Mouse (Mus musculus) left cerebral cortex, postnatal 14 days (tissue): ENCODE data around the gene Kctd11. TPM values are rescaled to one million over a fixed set of nuclear protein-coding genes. Genes with fewer than 3 reads are reported as not detected.
A peak's percentile ranks its signal among the peaks of the same experiment; 100 is the strongest.

Source experiments
- DNase-seq, 2 experiments: peaks; one replicate each; pipeline ENCODE4 v3.0.0; 2021 to 2022; ENCODE audit warnings: low spot score in 2 of 2, mixed read lengths in 1 of 2
- intact Hi-C: fragments of 180-260 bp; cut with DNase I; formaldehyde crosslinking; loops from one replicate; pipeline ENCODE4 v1.15.1; 2025
- total RNA-seq, 2 experiments: library from RNA; stranded (reverse); gene quantifications; 2 replicates each; pipeline ENCODE4 v1.2.3; 2021

The Kctd11 gene
- total RNA-seq, 2 experiments from 2014 or later: 0.86 to 1.4 TPM

DNA sequence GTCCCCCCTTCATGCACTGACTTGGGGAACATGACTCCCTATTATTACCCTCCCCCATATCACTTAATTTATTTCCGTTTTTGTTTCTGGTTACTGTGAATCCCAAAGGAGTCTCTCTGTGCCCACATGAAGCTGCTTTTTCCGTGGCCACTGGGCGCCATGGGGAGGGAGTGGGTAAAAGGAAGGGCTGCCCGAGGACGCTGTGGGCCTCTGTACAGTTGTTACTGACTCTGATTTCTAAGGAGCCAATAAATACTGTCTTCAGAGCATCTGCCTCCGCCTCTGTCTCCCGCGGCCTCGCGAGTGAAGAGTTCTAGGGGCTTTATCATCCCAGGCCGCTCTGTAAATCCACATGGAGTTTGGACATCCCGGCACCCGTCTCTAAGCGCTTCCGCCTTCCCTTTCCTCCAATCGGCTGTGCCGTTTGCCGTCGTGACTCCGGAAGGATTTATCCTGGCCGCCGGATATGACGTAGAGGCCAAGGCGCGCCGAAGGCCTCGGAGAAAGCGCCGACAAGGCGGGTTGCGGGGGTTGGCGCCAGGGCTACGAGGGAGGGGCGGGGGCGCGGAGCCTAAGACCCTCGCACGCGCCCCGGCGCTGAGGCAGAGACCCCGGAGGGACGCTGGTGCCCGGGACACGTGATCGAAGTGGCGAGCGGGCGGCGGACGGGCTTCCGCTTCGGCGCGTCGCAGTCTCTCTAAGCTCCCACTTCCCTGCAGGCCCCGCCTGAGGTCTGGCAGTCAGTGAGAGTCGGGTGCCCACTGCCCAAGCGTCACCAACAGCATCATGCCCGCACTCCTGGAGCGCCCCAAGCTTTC, 32.6 kb upstream of the Kctd11 start, which contains the start of gene Gps2:
TSS of gene Gps2 (plus strand) at position 335 of the 818 bp plus-strand sequence.
- peak; percentile 92 to 95 for DNase-seq
- intact Hi-C loops: loop anchor here (5.0 kb wide), 1 partner anchor 241 kb away; the partner anchor contains the start of gene Eif4a1

DNA sequence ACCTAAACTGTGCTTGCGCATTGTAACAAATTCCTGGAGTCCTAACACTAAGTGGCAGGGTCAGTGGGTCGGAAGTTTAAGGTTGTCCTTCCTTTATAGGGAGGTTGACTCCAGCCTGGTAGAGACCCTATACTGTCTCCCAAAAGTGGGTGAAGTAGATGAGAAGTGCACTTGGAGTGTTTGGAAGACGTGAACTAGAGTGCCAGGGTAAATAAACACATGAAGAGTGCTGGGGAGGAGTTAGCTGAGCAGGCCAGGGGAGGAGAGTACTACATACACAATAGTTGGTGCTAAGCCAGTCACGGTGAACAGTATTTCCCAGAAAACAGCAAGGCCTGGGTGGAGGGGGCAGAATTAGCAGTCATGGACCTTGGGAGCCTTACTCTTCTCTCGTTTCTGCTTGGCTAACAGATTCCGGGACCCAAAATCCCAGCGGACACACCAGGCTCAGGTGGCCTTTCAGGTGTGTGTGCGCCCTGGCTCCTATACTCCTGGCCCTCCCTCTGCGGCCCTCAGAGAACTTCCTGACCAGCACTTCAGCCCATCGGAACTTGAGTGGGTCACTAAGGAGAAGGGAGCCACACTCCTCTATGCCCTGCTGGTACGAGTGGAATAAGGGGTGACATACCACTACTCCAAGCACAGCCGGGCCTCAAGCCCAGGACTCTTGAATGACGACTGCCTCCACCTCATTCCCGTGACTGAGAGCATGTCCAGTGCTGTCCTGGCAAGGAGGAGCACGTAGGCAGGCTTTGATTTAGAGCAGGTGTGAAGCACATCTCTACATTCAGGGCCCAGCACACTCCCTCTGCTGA, 31.7 kb upstream of the Kctd11 start:
- no peak for DNase-seq
- intact Hi-C loops: loop anchor here (5.0 kb wide), 1 partner anchor 241 kb away; the partner anchor contains the start of gene Eif4a1

DNA sequence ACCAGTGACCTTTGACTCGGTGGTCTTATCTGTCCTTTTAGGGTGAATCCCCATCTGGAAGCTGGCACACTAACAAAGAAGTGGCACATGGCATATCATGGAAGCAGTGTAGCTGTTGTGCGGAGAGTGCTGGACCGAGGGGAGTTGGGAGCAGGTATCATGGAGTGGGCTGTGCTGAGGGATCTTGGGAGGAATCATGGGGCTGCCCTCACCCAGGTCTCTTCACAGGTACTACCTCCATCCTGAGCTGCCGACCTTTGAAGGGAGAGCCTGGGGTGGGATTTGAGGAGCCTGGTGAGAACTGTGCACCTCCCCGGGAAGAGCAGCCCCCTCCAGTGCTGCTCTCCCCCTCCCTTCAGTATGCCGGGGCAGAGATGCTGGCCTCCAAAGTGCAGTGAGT, 30.5 kb upstream of the Kctd11 start:
- no peak for DNase-seq
- intact Hi-C loops: loop anchor here (5.0 kb wide), 1 partner anchor 239 kb away; the partner anchor contains the start of gene Eif4a1

DNA sequence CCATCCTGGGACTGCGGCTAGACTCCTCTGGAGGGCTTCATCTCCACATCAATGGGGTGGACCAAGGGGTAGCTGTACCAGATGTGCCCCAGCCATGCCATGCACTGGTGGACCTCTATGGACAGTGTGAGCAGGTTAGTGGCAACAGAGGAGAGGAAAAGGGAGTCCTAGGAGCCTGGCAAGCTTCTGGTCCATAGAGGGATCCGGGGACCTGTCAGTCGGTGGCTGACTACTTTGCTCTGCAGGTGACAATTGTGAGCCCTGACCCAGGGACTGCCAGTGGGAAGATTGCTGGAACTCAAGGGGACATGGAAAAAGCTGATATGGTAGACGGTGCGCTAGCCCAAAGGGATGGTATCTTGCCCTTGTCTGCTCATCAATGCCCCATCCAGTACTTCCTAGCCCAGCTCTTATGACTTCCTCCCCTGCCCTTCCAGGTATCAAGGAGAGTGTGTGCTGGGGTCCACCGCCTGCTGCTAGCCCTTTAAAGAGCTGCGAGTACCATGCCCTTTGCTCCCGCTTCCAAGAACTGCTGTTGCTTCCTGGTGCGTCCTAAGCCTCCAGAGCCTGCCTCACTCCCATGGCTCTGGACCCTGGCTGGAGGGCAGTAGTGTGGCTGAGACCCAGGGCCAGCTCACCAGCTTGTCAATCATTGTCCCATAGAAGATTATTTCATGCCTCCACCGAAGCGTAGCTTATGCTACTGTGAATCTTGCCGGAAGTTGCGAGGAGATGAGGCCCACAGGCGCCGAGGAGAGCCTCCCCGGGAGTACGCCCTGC, 29.8 kb upstream of the Kctd11 start:
- intact Hi-C loops: loop anchor here (5.0 kb wide), 1 partner anchor 239 kb away; the partner anchor contains the start of gene Eif4a1

DNA sequence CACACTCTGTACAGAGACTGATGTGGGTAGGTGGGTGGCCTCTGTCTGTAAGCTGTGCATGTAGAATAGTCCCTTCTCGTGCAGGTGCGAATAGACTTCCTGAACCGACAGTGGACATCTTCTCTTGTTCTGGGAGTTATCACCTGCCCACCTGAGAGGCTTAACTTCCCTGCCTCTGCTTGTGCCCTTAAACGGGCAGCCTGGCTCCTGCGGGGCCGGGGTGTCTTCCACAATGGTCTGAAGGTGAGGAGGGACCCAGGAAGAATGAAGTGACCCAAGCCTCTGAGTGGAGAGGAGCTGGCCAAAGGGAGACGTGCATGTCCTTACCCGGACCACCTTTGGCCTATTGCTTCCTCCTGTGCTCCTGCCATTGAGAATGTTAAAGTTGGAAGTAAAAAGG, 29.0 kb upstream of the Kctd11 start:
- intact Hi-C loops: loop anchor here (5.0 kb wide), 1 partner anchor 238 kb away; the partner anchor contains the start of gene Eif4a1
- DNase-seq: no peak

More for the DNA sequence above, 29.8 kb upstream of the Kctd11 start:
- DNase-seq: no peak

DNA sequence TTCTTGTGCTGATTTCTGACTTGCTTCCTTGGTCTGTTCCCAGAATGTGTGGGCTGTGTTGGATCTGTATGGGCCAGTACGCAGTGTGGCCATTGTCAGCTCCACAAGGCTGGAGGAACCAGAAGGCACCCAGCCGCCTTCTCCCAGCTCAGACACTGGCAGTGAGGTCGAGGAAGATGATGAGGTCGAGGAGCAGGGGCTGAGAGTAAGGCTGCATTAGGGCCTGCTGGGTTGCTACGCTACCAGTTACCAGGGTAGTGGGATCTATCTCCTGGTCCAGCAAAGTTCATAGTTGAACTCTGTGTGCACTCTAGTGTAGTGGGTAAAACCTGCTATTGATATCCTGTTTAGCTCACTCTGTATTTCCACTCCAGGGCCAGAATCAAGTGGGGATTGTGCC, 28.0 kb upstream of the Kctd11 start:
- intact Hi-C loops: no loop called here
- no peak for DNase-seq

DNA sequence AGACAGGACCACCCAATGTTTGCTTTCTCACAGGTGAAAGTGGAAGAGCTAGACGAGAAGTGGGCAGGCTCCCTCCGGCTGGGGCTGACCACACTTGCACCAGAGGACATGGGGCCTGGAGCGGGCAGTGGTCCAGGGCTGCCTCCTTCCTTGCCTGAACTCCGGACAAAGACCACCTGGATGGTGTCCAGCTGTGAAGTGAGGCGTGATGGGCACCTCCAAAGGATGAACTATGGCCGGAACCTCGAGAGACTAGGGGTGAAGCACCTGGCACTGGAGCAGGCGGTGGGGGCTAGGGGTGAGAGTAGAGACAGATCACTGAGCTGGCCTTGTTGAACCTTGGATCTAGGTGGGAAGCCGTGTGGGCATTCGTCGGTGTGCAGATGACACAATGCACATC, 27.4 kb upstream of the Kctd11 start:
- DNase-seq: no peak
- intact Hi-C loops: no loop called here

DNA sequence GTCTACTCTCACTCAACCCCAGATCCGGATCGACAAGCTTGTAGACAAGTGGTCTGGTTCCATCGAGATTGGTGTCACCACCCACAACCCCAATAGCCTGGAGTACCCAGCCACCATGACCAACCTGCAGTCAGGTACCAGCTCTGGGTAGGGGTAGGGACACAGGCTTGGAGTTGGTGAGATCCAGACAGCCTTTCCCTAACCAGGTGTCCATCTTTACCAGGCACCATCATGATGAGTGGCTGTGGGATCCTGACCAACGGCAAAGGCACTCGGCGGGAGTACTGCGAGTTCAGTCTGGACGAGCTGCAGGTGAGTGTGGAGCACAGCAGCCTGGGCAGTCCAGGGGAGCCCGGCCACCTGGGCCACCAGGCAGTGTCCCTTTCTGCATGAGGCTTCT, 23.1 kb upstream of the Kctd11 start:
- no peak for DNase-seq
- intact Hi-C loops: loop anchor here (5.0 kb wide), 1 partner anchor 57 kb away; the partner anchor contains the start of gene Plscr3

DNA sequence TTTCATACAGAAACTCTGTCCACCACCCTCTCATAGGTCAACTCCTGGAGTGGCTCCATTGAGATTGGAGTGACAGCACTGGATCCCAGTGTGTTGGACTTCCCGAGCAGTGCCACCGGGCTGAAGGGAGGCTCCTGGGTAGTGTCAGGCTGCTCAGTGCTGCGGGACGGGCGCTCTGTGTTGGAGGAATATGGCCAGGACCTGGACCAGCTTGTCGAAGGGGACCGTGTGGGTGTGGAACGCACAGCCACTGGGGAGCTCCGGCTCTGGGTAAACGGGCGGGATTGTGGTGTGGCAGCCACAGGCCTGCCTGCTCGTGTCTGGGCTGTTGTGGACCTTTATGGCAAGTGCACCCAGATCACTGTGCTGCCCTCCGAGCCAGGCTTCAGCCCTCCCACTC, 21.8 kb upstream of the Kctd11 start:
- intact Hi-C loops: loop anchor here (5.0 kb wide), 1 partner anchor 56 kb away; the partner anchor contains the start of gene Plscr3
- no peak for DNase-seq

DNA sequence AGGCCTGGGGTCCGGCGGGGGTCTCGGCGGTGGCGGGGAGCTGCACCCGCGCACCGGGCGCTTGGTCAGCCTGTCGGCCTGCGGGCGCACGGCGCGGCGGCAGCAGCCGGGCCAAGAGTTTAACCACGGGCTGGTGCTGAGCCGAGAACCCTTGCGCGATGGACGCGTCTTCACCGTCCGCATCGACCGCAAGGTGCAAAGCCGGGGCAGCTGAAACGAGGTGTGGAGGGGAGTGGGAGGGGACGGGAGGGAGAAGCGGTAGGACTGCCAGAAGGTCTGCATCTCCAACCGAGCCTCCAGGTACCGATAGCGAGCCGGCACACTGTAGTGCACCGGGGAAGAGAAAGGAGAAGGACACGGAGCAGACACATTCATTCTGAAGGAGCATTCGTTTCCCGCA, 20.8 kb upstream of the Kctd11 start:
- intact Hi-C loops: loop anchor here (5.0 kb wide), 1 partner anchor 55 kb away; the partner anchor contains the start of gene Plscr3
- peak in 1 of 2 experiments; percentile 20 for DNase-seq

DNA sequence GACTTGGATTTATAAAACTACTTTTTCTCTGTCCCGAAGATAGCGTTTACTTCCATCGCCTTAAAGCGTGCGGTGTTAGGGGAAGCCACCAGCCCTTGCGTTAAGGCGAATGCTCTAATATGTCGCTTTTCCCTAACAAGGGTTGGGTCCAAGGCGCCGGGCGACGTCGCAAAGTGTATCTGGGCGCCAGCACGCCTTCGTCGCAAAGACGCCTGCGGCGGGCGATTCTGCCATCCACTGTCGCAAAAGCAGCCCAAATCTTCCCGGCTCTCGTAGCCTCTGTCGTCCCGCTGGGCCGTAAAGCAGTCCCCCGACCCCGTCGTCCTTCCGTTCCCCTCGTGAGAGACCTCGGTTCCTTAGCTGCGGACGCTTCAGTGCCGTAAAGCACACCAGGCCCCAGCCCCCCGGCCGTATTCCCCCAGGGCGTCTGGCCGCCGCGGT, 20.2 kb upstream of the Kctd11 start:
- peak; percentile 97 to 98 for DNase-seq
- intact Hi-C loops: loop anchor here (5.0 kb wide), 1 partner anchor 54 kb away; the partner anchor contains the start of gene Plscr3

DNA sequence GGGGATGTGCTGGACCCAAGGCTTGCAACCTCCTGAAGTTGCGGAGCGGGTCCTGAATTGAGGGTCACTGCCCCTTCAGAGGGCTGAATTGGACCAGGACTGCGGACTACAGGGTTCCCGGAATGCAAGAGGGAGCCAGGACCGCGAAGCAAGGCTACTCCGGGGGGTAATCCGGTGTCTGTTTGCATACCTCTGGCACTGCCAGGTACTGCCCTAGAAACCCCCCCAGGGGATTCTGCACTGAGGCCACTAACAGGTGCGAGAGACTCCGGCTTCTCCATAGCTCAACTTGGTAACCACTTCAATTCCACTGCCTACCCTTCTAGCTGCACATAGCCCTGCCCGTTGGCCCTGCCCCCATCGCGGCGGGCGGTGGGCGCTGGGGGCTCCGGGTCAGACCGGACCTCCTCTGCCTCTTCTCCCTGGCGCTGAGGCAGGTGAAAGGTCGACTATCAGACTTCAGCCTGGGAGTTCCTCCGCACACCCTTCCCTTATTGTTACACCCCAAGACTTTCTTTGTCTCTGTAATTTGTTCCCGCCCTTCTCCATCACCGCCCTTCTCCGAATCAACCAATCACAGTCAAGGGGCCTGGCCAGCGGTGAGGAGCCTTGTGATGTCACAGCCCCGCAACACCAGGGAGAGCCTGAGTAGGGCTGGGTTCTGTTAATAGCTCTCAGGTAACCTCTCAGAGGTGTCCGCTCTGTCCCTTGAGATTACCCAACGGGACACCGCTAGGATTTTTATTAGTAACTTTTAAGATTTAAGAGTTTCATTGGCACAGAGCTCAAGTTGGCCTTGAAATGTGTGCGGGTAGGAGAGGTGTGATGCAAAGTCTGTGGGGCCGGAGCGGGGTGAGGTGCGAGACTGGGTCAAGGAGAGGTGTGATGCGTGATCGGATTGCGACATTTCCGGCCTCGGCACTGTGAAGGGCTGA, 19.5 kb upstream of the Kctd11 start, which contains the start of the genes 2810408A11Rik and Neurl4:
TSS of gene 2810408A11Rik (minus strand) at position 517 of the 935 bp plus-strand sequence.
TSS of gene Neurl4 (plus strand) at position 602 of the 935 bp plus-strand sequence.
- intact Hi-C loops: loop anchor here (5.0 kb wide), 1 partner anchor 53 kb away; the partner anchor contains the start of gene Plscr3
- DNase-seq: peak; percentile 88 to 89

DNA sequence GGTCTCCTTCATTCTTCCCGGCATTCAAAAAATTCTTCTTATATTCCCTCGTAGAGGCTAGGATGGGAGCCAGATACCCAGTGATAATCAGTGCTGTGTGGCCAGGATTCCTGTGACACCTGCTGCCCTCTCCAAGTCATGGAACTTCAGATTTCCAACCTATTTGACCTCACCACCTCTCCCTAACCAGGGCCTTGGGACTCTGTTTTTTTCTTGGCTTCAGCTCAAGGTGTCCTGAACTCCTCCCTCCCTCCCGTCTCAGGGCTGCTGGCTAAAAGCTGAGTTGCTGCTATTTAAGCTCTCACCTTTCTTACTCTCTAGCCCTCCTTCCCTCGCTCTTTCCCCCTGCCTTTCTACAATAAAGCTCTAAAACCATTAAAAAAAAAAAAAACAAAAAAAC, 18.7 kb upstream of the Kctd11 start:
- intact Hi-C loops: loop anchor here (5.0 kb wide), 1 partner anchor 53 kb away; the partner anchor contains the start of gene Plscr3
- no peak for DNase-seq

DNA sequence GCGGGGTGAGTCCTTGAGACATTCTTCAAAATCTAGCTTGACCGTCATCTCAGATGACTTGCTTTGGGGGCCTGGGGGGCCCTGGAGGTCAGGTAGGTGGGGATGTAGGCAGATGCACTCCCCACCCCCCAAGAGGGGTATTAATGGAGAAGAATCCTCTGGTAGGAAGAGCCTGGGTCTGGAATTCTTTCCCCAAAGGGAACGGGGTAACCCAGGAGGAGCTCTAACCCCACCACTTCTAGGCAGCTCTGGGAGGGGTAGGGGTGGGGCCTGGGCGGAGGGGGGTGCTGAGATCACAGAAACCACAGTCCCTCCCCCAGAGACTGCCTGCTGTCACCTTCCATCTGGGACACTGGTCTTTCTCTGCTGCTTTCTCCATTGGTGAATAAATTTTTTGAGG, 14.1 kb upstream of the Kctd11 start, which contains the start of gene Acap1:
TSS of gene Acap1 (minus strand) at position 249 of the 400 bp plus-strand sequence.
- intact Hi-C loops: no loop called here
- DNase-seq: no peak

DNA sequence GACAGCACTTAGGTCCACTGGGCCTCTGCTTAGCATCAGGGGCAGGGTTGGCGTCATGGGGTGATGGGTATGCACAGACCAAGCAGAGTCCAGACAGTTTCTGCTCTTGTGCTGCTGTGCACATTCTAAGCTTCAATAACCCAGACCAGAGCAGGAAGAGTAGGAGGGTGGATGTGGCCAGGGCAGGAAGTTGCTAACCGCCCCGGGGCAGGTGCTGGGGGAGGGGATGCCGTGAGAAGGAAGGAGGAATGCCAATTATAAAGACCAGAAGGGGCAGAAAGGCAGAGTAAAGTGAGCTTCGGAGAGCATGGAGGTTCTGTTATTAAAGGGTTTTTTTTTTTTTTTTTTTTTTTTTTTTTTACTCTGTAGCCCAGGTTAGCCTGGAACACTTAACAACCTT, 13.5 kb upstream of the Kctd11 start:
- intact Hi-C loops: no loop called here
- DNase-seq: no peak

DNA sequence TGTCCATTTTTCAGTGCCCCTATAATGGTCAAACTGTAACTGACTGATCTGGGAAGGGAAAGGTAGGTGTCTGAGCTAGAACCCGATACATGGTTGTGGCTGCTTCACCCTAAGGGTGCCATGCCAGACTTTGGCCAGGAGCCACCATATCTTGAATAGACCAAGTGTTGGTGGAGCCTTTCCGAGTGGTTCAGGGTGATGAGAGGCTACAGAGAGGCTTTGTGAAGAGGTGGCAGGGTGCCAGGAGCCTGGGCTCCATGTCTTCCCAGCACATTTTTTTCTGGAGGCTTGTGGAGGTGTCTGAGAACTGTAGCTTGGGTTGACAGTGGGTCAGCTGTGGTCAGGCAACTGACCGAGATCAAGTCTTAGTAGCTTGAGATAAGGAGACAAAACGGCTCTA, 10.3 kb upstream of the Kctd11 start:
- intact Hi-C loops: no loop called here
- peak; percentile 44 to 52 for DNase-seq

DNA sequence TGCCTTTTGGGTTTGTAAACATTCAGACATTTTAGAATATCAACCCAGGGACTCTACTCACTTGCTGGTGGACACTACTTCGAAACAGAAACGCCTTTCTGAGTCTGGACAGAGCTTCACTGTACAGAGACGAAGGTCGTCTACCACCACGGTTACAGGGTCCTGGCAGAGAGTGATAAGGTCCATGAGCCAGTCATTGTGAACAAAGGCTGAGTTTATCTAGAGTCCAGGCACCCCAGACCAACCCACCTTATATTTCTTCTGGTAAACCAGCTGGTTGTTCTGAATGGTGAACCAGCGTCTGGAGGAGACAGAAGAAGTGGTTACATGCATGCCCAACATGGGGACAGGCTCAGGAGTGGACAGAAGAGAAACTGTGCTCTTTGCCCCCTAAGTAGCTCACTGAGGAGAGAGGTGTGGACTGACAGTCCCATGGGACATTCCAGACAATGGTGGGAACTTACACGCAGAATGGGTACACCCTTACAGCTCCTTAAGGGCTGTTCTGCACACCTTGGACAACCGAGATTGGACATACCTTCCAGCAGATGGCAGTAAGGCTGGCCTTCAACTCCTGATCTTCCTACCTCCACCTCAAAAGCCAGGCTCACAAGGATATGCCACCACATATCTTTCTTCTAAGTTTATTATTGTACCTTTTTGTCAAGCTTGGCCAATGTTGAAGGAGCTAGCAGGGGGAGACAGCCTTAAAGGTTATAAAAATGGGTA, 5.9 kb upstream of the Kctd11 start:
- intact Hi-C loops: no loop called here
- no peak for DNase-seq
